Mouse (Mus musculus) spleen, adult 2 months (tissue): ENCODE results near the gene Mtfr2.

Experiments used
- CTCF ChIP-seq: fragments of 200-500 bp; IDR thresholded peaks from 2 replicates; pipeline ENCODE4 v1.5.1; 2011; ENCODE audit warnings: mild to moderate bottlenecking, inconsistent platforms; ENCODE audit not compliant: insufficient read depth, insufficient read length, insufficient replicate concordance; ENCODE audit errors: extremely low read depth
- POLR2A ChIP-seq: fragments of 200-500 bp; IDR thresholded peaks from 2 replicates; pipeline ENCODE4 v1.6.1; 2011; ENCODE audit warnings: low read depth, low read length, inconsistent platforms

- TF ChIP-seq POLR2A (no peak), CTCF (peak; percentile 37; the same call in 1 of the 2 replicates)
Observed at GRCm38 (mm10) chr10:20361542-20362449, 14.2 kb downstream of the Mtfr2 start.
